Mouse (Mus musculus): ENCODE data around the gene Kdelr1. TPM values are rescaled to one million over a fixed set of nuclear protein-coding genes. Genes with fewer than 3 reads are reported as not detected.

The Kdelr1 gene
- polyA plus RNA-seq (2015; fragmentation: Nextera tagmentation; extraction: Ambion mirVana): 54.6 and 65.0 TPM in 2 replicates

DNA sequence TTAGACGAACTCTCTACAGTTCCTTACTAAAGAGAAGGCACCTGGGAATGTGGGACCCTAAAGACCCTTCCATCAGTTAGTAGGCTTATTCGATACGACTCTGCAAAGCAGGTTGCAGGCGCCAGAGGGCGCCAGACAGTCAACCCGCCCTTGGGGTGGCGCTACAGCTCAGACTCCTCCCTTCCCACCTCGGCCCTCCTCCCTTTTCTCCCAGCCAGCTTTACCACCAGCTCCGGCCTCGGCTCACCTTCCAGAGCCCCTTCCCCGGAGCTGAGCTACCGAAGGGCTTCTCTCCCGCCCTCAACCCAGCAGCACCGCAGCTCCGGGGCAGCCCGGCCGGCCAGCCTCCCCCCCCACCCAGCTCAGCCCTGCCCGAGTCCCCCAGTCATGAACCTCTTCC is at the start of gene Kdelr1:
Gene Kdelr1, plus strand, starts transcription at position 149 of the 400 bp plus-strand sequence.
- peak within 1 kb of the TSS; percentile 96 for H3K27ac ChIP-seq
- H3K27me3 ChIP-seq: peaks cover 40% of the 10 kb centered on the region
- no peaks in the 10 kb centered on the region for H3K9me3 ChIP-seq (replicated peaks)
- peak within 1 kb of the TSS; percentile 97 for H3K9ac ChIP-seq
- H3K36me3 ChIP-seq: peaks cover 29% of the 10 kb centered on the region
- ATAC-seq (replicated peaks; ENCODE audit: insufficient number of reproducible peaks, insufficient read depth, low FRiP score, low read depth): peak; percentile 74
- WGBS: under 1% methylated on average over 18 of the region's 18 CpGs
- H3K4me2 ChIP-seq: peak within 1 kb of the TSS; percentile 69
- peaks cover 49% of the 10 kb centered on the region for H3K4me1 ChIP-seq (replicated peaks)
- peak within 1 kb of the TSS; percentile 96 for H3K4me3 ChIP-seq

DNA sequence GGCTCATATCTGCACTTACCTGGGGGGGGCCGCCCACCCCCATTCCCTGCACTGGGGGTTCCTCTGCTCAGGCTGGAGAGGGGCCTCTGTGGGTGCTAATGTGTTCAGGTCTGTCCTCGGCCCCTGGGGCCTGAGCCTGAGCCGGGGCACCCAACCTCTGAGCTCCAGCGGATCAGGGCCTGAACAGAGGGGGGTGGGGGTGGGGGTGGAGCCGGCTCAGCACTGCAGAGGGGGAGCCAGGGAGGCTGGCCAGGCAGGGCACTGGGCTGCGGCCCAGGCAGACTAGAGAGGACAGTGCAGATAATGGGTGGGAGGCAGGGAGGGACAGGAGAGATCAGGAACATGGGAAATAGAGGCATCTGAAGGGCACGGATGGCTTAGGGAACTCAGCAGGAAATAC is 48.0 kb upstream of the Kdelr1 start, which contains the start of gene Kcnj14:
Gene Kcnj14, minus strand, starts transcription at position 185 of the 400 bp plus-strand sequence.
- Histone ChIP-seq H3K9me3 (replicated peaks) (no peaks in the 10 kb centered on the region), H3K36me3 (peaks cover 55% of the 10 kb centered on the region), H3K4me1 (replicated peaks) (peaks cover 5% of the 10 kb centered on the region), H3K4me3 (no peak within 1 kb of the TSS), H3K27me3 (peaks cover 5% of the 10 kb centered on the region), H3K9ac (no peak within 1 kb of the TSS), H3K4me2 (no peak within 1 kb of the TSS), H3K27ac (no peak within 1 kb of the TSS)
- no peak; the same call in 1 of the 2 replicates for ATAC-seq (replicated peaks; ENCODE audit: insufficient number of reproducible peaks, insufficient read depth, low FRiP score, low read depth)
- 64% methylated on average over 7 of the region's 7 CpGs for WGBS

DNA sequence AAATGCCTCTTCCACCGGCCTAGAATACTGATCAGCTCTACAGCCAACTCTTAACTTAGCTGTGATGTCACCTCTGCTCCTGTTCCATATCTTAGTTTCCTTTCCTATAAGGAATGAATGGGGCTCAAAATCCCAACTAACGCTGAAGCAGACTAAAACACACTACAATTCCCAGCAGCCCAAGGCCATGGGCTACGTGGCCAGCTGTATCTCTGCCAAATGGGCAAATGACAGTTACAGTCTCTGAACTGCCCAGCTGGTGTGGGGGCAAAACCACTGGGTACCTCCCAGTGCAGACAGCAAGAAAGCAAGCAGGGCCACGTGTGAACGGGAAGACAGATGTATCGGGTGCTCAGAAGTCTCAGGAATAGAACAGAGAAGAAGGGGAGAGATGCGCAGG is 45.9 kb upstream of the Kdelr1 start:
- H3K36me3 ChIP-seq: peaks cover 55% of the 10 kb centered on the region
- ATAC-seq (replicated peaks; ENCODE audit: insufficient number of reproducible peaks, insufficient read depth, low FRiP score, low read depth): no peak

DNA sequence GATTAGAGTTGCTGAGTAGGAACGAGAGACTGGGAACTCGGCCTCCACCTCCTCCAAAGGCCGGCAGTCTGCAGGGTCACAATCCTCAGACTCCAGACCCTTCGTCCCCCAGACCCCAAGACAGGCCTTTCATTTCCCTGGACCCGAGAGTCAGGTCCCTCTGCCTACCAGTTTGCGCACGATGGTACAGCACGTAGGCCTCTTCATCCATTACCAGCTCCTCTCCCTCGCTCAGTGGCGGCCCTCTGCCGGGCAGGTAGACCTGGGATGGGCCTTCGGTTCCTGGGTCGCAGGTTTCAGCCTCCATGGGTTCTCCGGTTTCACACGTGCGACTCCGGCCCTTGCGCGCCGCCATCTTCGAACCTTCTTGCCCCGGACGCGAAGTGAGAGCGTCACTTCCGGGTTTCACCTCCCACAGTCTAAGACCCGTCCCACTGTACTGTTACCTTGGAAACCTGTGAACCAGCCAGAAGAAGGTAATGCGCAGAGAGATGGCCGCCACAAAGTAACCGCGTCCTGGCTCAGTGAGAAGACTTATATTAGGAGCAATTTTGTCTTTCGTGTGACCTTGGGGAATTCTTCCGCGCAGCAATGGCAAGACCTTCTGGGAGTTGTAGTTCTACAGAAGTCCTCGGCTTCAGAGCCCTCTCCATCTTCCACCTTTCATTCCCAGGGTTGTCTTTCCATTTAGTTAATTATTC is 42.0 kb upstream of the Kdelr1 start, which contains the start of gene Grwd1:
Gene Grwd1, minus strand, starts transcription at position 518 of the 701 bp plus-strand sequence.
- ATAC-seq (replicated peaks; ENCODE audit: insufficient number of reproducible peaks, insufficient read depth, low FRiP score, low read depth): peak; percentile 71
- WGBS: under 1% methylated on average over 35 of the region's 35 CpGs
- peak within 1 kb of the TSS; percentile 80 for H3K4me2 ChIP-seq
- H3K27me3 ChIP-seq: peaks cover 44% of the 10 kb centered on the region
- peaks cover 38% of the 10 kb centered on the region for H3K36me3 ChIP-seq
- no peaks in the 10 kb centered on the region for H3K9me3 ChIP-seq (replicated peaks)
- peak within 1 kb of the TSS; percentile 78 for H3K9ac ChIP-seq
- peak within 1 kb of the TSS; percentile 81 for H3K4me3 ChIP-seq
- peak within 1 kb of the TSS; percentile 66 for H3K27ac ChIP-seq
- H3K4me1 ChIP-seq (replicated peaks): peaks cover 27% of the 10 kb centered on the region

More for the DNA sequence above, 45.9 kb upstream of the Kdelr1 start:
- no peak overlapping the region for H3K4me2 ChIP-seq
- H3K9ac ChIP-seq: no peak overlapping the region
- H3K9me3 ChIP-seq (replicated peaks): no peaks in the 10 kb centered on the region
- peaks cover 9% of the 10 kb centered on the region for H3K4me1 ChIP-seq (replicated peaks)
- peaks cover 4% of the 10 kb centered on the region for H3K27me3 ChIP-seq
- WGBS: 90% methylated on average over 7 of the region's 7 CpGs
- H3K27ac ChIP-seq: no peak overlapping the region
- no peak overlapping the region for H3K4me3 ChIP-seq

DNA sequence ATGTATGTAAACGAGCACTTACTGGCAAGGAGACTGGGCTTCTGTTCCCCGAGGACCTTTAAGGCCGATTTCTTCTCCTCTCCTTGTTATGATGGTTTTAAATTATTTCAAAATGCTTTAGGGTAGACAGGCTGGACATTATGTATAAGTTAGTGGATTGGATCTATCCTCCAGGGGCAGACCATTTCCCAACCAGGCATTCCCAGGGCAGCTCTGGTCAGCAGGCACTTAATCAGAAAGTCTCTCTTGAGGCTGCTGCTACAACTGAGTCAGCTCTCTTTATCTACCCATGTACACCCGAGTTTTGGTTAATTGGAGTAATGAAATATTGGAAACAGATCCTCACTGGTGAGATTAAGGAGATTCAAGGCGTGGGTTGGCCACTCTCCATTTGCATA is 41.4 kb upstream of the Kdelr1 start:
- ATAC-seq (replicated peaks; ENCODE audit: insufficient number of reproducible peaks, insufficient read depth, low FRiP score, low read depth): no peak
- H3K27me3 ChIP-seq: peaks cover 47% of the 10 kb centered on the region
- H3K4me3 ChIP-seq: peak overlapping the region; percentile 81
- H3K4me1 ChIP-seq (replicated peaks): peaks cover 27% of the 10 kb centered on the region
- peak overlapping the region; percentile 80 for H3K4me2 ChIP-seq
- 24% methylated on average over 5 of the region's 5 CpGs for WGBS
- H3K27ac ChIP-seq: no peak overlapping the region
- H3K9me3 ChIP-seq (replicated peaks): no peaks in the 10 kb centered on the region
- peak overlapping the region; percentile 78; the same call in 1 of the 2 replicates for H3K9ac ChIP-seq
- H3K36me3 ChIP-seq: peaks cover 33% of the 10 kb centered on the region

DNA sequence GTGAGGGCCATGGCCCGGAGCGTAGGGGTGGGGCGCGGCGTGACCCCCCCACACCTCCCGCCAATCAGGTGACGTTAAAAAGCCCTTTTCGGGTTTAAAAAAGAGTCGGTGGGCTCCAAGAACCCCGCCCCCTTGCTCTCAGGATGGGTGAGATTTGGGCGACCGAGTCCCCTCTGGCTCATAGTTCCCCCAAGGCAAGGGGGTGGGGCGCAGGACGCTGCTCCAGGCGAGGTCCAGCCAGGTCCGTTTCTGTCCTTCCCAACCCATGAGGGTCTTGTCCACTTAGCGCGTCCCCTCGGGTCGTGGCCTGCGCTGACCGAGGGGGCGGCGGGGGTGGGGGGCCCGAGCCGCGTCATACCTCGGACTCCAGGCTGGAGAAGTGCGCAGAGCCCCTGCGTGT is 40.1 kb upstream of the Kdelr1 start:
- H3K9me3 ChIP-seq (replicated peaks): no peaks in the 10 kb centered on the region
- no peak for ATAC-seq (replicated peaks; ENCODE audit: insufficient number of reproducible peaks, insufficient read depth, low FRiP score, low read depth)
- 9% methylated on average over 30 of the region's 30 CpGs for WGBS
- peaks cover 20% of the 10 kb centered on the region for H3K36me3 ChIP-seq
- H3K4me2 ChIP-seq: peak overlapping the region; percentile 67
- H3K27me3 ChIP-seq: peaks cover 55% of the 10 kb centered on the region
- peaks cover 27% of the 10 kb centered on the region for H3K4me1 ChIP-seq (replicated peaks)
- H3K27ac ChIP-seq: no peak overlapping the region
- H3K4me3 ChIP-seq: peak overlapping the region; percentile 41
- H3K9ac ChIP-seq: no peak overlapping the region

DNA sequence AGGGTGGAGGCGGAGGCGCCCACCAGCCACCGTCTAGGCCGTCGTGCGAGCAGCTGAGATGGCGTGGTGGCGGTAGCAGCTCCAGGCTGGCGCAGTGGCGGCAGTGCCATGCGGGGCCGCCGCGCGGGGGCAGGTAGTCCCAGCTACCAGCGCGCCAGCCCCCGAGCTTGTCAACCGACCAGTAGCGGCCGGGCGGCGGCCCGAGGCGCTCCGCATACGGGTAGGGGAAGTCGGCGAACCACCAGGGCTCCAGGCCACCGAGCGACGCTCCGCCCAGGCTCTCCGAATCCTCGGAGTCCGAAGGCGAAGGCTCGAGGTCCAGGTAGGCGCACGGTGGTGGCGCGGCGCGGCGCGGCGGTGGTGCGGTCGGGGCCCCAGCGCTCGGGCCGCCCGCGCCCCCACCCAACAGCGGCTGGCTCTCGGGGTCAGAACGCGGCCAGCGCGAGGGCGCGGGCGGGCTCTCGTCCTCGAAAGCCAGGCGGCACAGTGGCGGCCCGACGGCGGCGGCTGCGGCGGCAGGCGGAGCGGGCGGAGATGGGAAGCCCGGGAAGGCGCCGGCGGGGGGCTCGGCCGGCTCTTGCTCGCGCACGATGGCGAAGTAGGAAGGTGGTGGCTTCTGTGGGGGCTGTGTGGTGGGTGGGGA is 39.3 kb upstream of the Kdelr1 start:
- Histone ChIP-seq H3K4me3 (peak overlapping the region; percentile 41), H3K36me3 (peaks cover 12% of the 10 kb centered on the region), H3K27me3 (peaks cover 58% of the 10 kb centered on the region), H3K4me2 (peak overlapping the region; percentile 67), H3K9me3 (replicated peaks) (no peaks in the 10 kb centered on the region), H3K9ac (0 out of 2 replicates have a peak overlapping the region, but pooled peaks have one; percentile 13), H3K4me1 (replicated peaks) (peaks cover 27% of the 10 kb centered on the region), H3K27ac (no peak overlapping the region)
- ATAC-seq (replicated peaks; ENCODE audit: insufficient number of reproducible peaks, insufficient read depth, low FRiP score, low read depth): 0 out of 2 replicates have a peak, but pooled peaks have one; percentile 16
- WGBS: under 1% methylated on average over 86 of the region's 86 CpGs

DNA sequence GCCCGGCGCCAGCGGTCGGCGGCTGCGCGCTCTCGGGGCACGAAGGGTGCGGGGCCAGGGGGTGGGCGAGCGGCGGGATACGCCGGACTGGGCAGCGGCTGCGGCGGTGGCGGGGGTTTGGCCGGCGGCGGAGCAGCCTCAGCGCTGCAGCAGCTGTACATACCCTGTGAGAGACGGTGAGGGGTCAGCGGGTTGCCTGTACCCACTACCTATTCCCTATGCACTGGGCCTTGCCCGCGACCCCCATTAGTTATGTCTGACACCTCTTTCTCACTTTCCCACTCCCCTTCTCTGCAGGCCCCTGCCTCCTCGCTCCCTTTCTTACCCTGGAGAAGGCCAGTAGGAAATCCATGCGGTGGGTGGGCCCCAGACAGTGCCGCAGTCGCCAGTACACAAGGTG is 38.6 kb upstream of the Kdelr1 start:
- H3K9me3 ChIP-seq (replicated peaks): no peaks in the 10 kb centered on the region
- peaks cover 27% of the 10 kb centered on the region for H3K4me1 ChIP-seq (replicated peaks)
- peaks cover 58% of the 10 kb centered on the region for H3K27me3 ChIP-seq
- no peak overlapping the region for H3K9ac ChIP-seq
- no peak for ATAC-seq (replicated peaks; ENCODE audit: insufficient number of reproducible peaks, insufficient read depth, low FRiP score, low read depth)
- H3K36me3 ChIP-seq: peaks cover 5% of the 10 kb centered on the region
- WGBS: 3% methylated on average over 14 of the region's 31 CpGs
- peak overlapping the region; percentile 67 for H3K4me2 ChIP-seq
- no peak overlapping the region for H3K27ac ChIP-seq
- peak overlapping the region; percentile 41 for H3K4me3 ChIP-seq

DNA sequence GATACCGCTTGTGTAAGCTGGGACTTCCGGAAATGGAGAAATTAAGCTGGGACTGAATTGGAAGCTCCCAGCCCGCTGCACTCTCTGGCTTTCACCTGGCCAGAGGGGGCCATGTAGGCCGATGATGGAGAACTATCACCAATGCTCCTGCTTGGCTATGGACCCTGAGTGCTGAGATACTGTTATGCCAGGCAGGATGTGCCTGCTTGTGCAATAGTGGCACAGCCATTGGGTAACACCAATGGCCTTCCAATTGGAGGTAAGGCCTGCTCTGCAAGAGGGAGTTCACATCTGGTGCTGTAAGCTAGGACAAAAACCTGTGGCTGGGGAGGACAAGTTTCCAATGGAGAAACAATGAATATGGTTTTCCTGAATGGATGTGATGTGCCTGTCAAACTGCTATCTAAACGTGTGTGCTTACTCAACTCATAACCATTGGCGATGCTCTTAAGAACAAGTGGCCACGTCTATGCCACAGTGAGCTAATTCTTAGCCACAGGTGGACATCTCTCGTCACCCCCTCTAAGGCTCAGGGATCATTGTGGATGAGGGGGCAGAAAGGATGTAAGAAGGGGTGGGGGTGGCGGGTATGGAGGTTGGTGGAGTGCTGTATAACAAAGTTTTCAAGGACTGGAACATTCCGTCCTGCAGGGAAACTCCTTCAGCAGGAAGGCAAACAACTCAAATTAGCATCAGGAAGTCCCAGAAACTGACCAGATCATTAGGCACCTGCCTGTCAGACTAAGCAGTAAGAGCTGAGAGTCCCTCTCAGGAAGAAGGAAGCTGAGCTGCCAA is 29.4 kb upstream of the Kdelr1 start:
- Histone ChIP-seq H3K4me2 (no peak overlapping the region), H3K27me3 (peaks cover 38% of the 10 kb centered on the region), H3K9ac (no peak overlapping the region), H3K9me3 (replicated peaks) (no peaks in the 10 kb centered on the region), H3K27ac (no peak overlapping the region), H3K36me3 (no peaks in the 10 kb centered on the region), H3K4me1 (replicated peaks) (no peaks in the 10 kb centered on the region), H3K4me3 (no peak overlapping the region)
- no peak for ATAC-seq (replicated peaks; ENCODE audit: insufficient number of reproducible peaks, insufficient read depth, low FRiP score, low read depth)
- 79% methylated on average over 10 of the region's 10 CpGs for WGBS

DNA sequence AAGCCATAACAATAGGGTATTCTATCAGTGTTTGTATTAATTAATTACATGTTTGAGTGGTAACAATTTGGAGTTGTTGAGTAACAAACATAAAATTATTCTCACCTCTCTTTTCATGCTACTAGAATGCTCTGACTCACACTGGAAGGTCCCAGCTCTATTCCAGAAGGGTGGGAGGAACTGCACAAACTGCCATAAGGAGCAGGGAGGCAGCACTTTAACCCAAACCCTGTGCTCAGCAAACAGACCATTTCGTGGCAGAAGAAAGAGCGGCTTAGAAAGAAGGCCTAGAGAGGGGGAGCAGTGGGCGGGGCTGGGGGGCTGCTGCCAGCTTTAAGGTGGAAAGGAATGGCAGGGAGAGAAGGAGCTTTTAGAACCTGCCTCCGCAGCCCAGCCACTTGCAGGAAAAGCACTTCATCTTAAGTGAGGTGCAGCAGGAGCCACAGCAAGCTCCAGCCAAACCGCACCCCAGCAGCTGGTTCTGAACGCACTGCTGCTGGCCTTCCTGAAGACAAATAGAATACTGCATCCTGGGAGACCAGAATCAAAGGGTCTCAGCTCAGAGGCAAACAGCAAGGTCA is 24.0 kb upstream of the Kdelr1 start:
- H3K9ac ChIP-seq: no peak overlapping the region
- no peaks in the 10 kb centered on the region for H3K36me3 ChIP-seq
- no peak overlapping the region for H3K4me3 ChIP-seq
- H3K27ac ChIP-seq: no peak overlapping the region
- H3K4me2 ChIP-seq: no peak overlapping the region
- H3K27me3 ChIP-seq: peaks cover 26% of the 10 kb centered on the region
- 11% methylated on average over 6 of the region's 6 CpGs for WGBS
- H3K9me3 ChIP-seq (replicated peaks): no peaks in the 10 kb centered on the region
- no peaks in the 10 kb centered on the region for H3K4me1 ChIP-seq (replicated peaks)
- no peak for ATAC-seq (replicated peaks; ENCODE audit: insufficient number of reproducible peaks, insufficient read depth, low FRiP score, low read depth)

DNA sequence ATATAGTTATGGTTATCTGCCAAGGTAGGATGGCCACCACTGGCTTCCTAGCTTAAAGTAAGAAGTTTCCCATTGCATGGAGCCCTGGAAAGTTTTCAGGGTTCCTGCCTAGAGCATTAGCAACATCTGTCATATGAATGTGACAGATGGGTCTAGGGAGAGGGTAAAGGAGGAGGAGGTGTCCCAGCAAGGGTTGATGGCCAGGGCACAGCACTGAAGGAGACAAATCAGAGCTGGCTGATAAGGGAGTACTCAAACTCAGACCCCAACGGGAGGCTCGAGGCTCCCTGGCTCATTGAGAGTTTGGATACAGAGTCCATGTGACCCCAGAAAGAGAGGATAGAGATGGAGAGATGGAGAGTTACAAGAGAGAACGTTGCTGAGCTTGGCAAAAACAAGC is 21.9 kb upstream of the Kdelr1 start:
- no peak for ATAC-seq (replicated peaks; ENCODE audit: insufficient number of reproducible peaks, insufficient read depth, low FRiP score, low read depth)
- WGBS: 43% methylated on average over 3 of the region's 3 CpGs

More for the DNA sequence above, 21.9 kb upstream of the Kdelr1 start:
- peaks cover 25% of the 10 kb centered on the region for H3K27me3 ChIP-seq
- H3K27ac ChIP-seq: no peak overlapping the region
- H3K9ac ChIP-seq: no peak overlapping the region
- no peak overlapping the region for H3K4me3 ChIP-seq
- no peak overlapping the region for H3K4me2 ChIP-seq
- no peaks in the 10 kb centered on the region for H3K36me3 ChIP-seq
- no peaks in the 10 kb centered on the region for H3K9me3 ChIP-seq (replicated peaks)
- no peaks in the 10 kb centered on the region for H3K4me1 ChIP-seq (replicated peaks)
